Mouse (Mus musculus) liver, embryonic 13.5 days (tissue): ENCODE data around the gene Mfap4. TPM values are rescaled to one million over a fixed set of nuclear protein-coding genes. Genes with fewer than 3 reads are reported as not detected.
A peak's percentile ranks its signal among the peaks of the same experiment; 100 is the strongest.

ENCODE experiments used
- ATAC-seq: fragments of 200-750 bp; cut with Nextera tagmentation; 2 replicates; pipeline ENCODE4 v1.8.0; 2017; ENCODE audit warnings: low read depth, mild to moderate bottlenecking, moderate number of reproducible peaks, moderate library complexity
- DNase-seq: peaks from one replicate; pipeline ENCODE4 v3.0.0; 2022
- H3K27ac ChIP-seq: fragments of 300-500 bp; sonication (generic); 2 replicates; pipeline ENCODE4 v1.5.1; 2015; ENCODE audit warnings: moderate library complexity, mild to moderate bottlenecking, inconsistent platforms
- H3K27me3 ChIP-seq: fragments of 300-500 bp; sonication (generic); 2 replicates; pipeline ENCODE4 v1.6.1; 2015; ENCODE audit warnings: mild to moderate bottlenecking, inconsistent platforms
- H3K36me3 ChIP-seq: fragments of 300-500 bp; sonication (generic); 2 replicates; pipeline ENCODE4 v1.6.1; 2015; ENCODE audit warnings: mild to moderate bottlenecking, inconsistent platforms
- H3K4me1 ChIP-seq: fragments of 300-500 bp; sonication (generic); replicated peaks from 2 replicates; pipeline ENCODE4 v1.6.1; 2015; ENCODE audit warnings: inconsistent platforms
- H3K4me2 ChIP-seq: fragments of 300-500 bp; sonication (generic); 2 replicates; pipeline ENCODE4 v1.6.1; 2015; ENCODE audit warnings: inconsistent platforms, mild to moderate bottlenecking, moderate library complexity
- H3K4me3 ChIP-seq: fragments of 300-500 bp; sonication (generic); replicated peaks from 2 replicates; pipeline ENCODE4 v1.5.1; 2015; ENCODE audit warnings: mild to moderate bottlenecking, inconsistent platforms
- H3K9ac ChIP-seq: fragments of 300-500 bp; sonication (generic); 2 replicates; pipeline ENCODE4 v1.6.1; 2015; ENCODE audit warnings: mild to moderate bottlenecking, inconsistent platforms
- H3K9me3 ChIP-seq: fragments of 300-500 bp; sonication (generic); replicated peaks from 2 replicates; pipeline ENCODE4 v1.6.1; 2016; ENCODE audit warnings: inconsistent platforms
- WGBS: fragments of 180-500 bp; shearing (Covaris S2); methylation state at CpG from one replicate; pipeline ENCODE4 v1.1.7; 2015; ENCODE audit not compliant: insufficient replicate concordance; 5-methylcytosine and 5-hydroxymethylcytosine counted together
- polyA plus RNA-seq: library from polyadenylated mRNA; unstranded; fragments of >200 nt; fragmentation: Nextera tagmentation; extraction: Ambion mirVana; gene quantifications from 2 replicates; pipeline ENCODE4 v1.2.1, GENCODE M21; 2015

Mfap4 gene
- polyA plus RNA-seq, 1 experiment from 2014 or later: 8.4 TPM

GRCm38 (mm10) chr11:61485541-61486457, 568 bp downstream of the Mfap4 start:
- Histone ChIP-seq H3K27ac (no peak overlapping the region), H3K36me3 (peaks cover 26% of the 10 kb centered on the region), H3K9ac (0 out of 2 replicates have a peak overlapping the region, but pooled peaks have one; percentile 13), H3K27me3 (no peaks in the 10 kb centered on the region), H3K4me3 (no peak overlapping the region), H3K4me1 (no peaks in the 10 kb centered on the region), H3K4me2 (0 out of 2 replicates have a peak overlapping the region, but pooled peaks have one; percentile 2), H3K9me3 (no peaks in the 10 kb centered on the region)
- DNase-seq (no peak), ATAC-seq (no peak)
- 71% methylated on average over 22 of the region's 22 CpGs for WGBS

GRCm38 (mm10) chr11:61486458-61487219, 1.4 kb downstream of the Mfap4 start:
- DNase-seq (no peak), ATAC-seq (no peak)
- H3K4me3 ChIP-seq: no peak overlapping the region
- H3K4me1 ChIP-seq: no peaks in the 10 kb centered on the region
- no peak overlapping the region for H3K27ac ChIP-seq
- no peak overlapping the region for H3K4me2 ChIP-seq
- no peaks in the 10 kb centered on the region for H3K27me3 ChIP-seq
- no peak overlapping the region for H3K9ac ChIP-seq
- peaks cover 35% of the 10 kb centered on the region for H3K36me3 ChIP-seq
- 81% methylated on average over 14 of the region's 14 CpGs for WGBS
- H3K9me3 ChIP-seq: no peaks in the 10 kb centered on the region

GRCm38 (mm10) chr11:61487401-61487800, 2.2 kb downstream of the Mfap4 start:
- 68% methylated on average over 2 of the region's 2 CpGs for WGBS

GRCm38 (mm10) chr11:61487936-61488335, 2.7 kb downstream of the Mfap4 start:
- no peak overlapping the region for H3K27ac ChIP-seq
- 83% methylated on average over 7 of the region's 7 CpGs for WGBS
- no peak overlapping the region for H3K9ac ChIP-seq
- H3K4me3 ChIP-seq: no peak overlapping the region
- no peak overlapping the region for H3K4me2 ChIP-seq
- H3K27me3 ChIP-seq: no peaks in the 10 kb centered on the region
- H3K4me1 ChIP-seq: peaks cover 7% of the 10 kb centered on the region
- ATAC-seq: no peak
- no peaks in the 10 kb centered on the region for H3K9me3 ChIP-seq
- no peak for DNase-seq
- peaks cover 39% of the 10 kb centered on the region for H3K36me3 ChIP-seq

More at GRCm38 (mm10) chr11:61487401-61487800, 2.2 kb downstream of the Mfap4 start:
- DNase-seq (no peak), ATAC-seq (no peak; the same call in 1 of the 2 replicates)
- Histone ChIP-seq H3K27ac (no peak overlapping the region), H3K36me3 (peaks cover 39% of the 10 kb centered on the region), H3K4me1 (peaks cover 2% of the 10 kb centered on the region; the same call in 1 of the 2 replicates), H3K4me3 (no peak overlapping the region), H3K9me3 (no peaks in the 10 kb centered on the region), H3K4me2 (no peak overlapping the region), H3K9ac (no peak overlapping the region), H3K27me3 (no peaks in the 10 kb centered on the region)

GRCm38 (mm10) chr11:61489085-61489484, 3.9 kb downstream of the Mfap4 start:
- DNase-seq: no peak
- no peak overlapping the region for H3K4me2 ChIP-seq
- no peak for ATAC-seq

GRCm38 (mm10) chr11:61489874-61490273, 4.6 kb downstream of the Mfap4 start:
- Histone ChIP-seq H3K9me3 (no peaks in the 10 kb centered on the region), H3K4me1 (peaks cover 18% of the 10 kb centered on the region), H3K4me3 (no peak overlapping the region), H3K36me3 (peaks cover 39% of the 10 kb centered on the region), H3K27me3 (no peaks in the 10 kb centered on the region), H3K27ac (no peak overlapping the region), H3K4me2 (no peak overlapping the region), H3K9ac (no peak overlapping the region)
- 95% methylated on average over 8 of the region's 8 CpGs for WGBS
- DNase-seq: no peak
- no peak for ATAC-seq

More at GRCm38 (mm10) chr11:61489085-61489484, 3.9 kb downstream of the Mfap4 start:
- H3K27ac ChIP-seq: no peak overlapping the region
- H3K27me3 ChIP-seq: no peaks in the 10 kb centered on the region
- 81% methylated on average over 2 of the region's 2 CpGs for WGBS
- peaks cover 39% of the 10 kb centered on the region for H3K36me3 ChIP-seq
- no peaks in the 10 kb centered on the region for H3K9me3 ChIP-seq
- H3K9ac ChIP-seq: no peak overlapping the region
- H3K4me1 ChIP-seq: peaks cover 15% of the 10 kb centered on the region
- H3K4me3 ChIP-seq: no peak overlapping the region

- Histone ChIP-seq H3K36me3 (peaks cover 39% of the 10 kb centered on the region), H3K4me3 (no peak overlapping the region), H3K4me1 (peaks cover 22% of the 10 kb centered on the region), H3K27me3 (no peaks in the 10 kb centered on the region), H3K9me3 (no peaks in the 10 kb centered on the region), H3K9ac (no peak overlapping the region), H3K27ac (no peak overlapping the region), H3K4me2 (no peak overlapping the region)
- WGBS: 84% methylated on average over 22 of the region's 22 CpGs
- ATAC-seq: no peak
- no peak for DNase-seq
These were observed 5.8 kb downstream of the Mfap4 start for GRCm38 (mm10) chr11:61490944-61491520.

- H3K9ac ChIP-seq: peak overlapping the region; percentile 80
- H3K4me3 ChIP-seq: peak overlapping the region; percentile 87
- 68% methylated on average over 12 of the region's 12 CpGs for WGBS
- H3K9me3 ChIP-seq: no peaks in the 10 kb centered on the region
- H3K27me3 ChIP-seq: no peaks in the 10 kb centered on the region
- H3K36me3 ChIP-seq: peaks cover 39% of the 10 kb centered on the region
- DNase-seq (no peak), ATAC-seq (no peak)
- H3K4me2 ChIP-seq: peak overlapping the region; percentile 92
- H3K4me1 ChIP-seq: peaks cover 24% of the 10 kb centered on the region
- H3K27ac ChIP-seq: no peak overlapping the region
These were observed 7.6 kb downstream of the Mfap4 start for GRCm38 (mm10) chr11:61492749-61493401.

GRCm38 (mm10) chr11:61493525-61494128, 8.4 kb downstream of the Mfap4 start:
- H3K9ac ChIP-seq: peak overlapping the region; percentile 80
- peaks cover 25% of the 10 kb centered on the region for H3K4me1 ChIP-seq
- ATAC-seq (peak; percentile 71), DNase-seq (no peak)
- peak overlapping the region; percentile 87 for H3K4me3 ChIP-seq
- no peaks in the 10 kb centered on the region for H3K9me3 ChIP-seq
- H3K27me3 ChIP-seq: no peaks in the 10 kb centered on the region
- peak overlapping the region; percentile 65 for H3K27ac ChIP-seq
- peaks cover 33% of the 10 kb centered on the region for H3K36me3 ChIP-seq
- WGBS: 4% methylated on average over 45 of the region's 50 CpGs
- peak overlapping the region; percentile 92 for H3K4me2 ChIP-seq

GRCm38 (mm10) chr11:61494129-61494997, 9.1 kb downstream of the Mfap4 start, which contains the start of gene Mapk7:
Gene Mapk7 (minus strand): TSS chr11:61494406.
- peaks cover 27% of the 10 kb centered on the region for H3K36me3 ChIP-seq

More at GRCm38 (mm10) chr11:61494129-61494997, 9.1 kb downstream of the Mfap4 start, which contains the start of gene Mapk7:
- DNase-seq (peak; percentile 92), ATAC-seq (peak; percentile 93)
- under 1% methylated on average over 62 of the region's 62 CpGs for WGBS
- Histone ChIP-seq H3K27ac (peak within 1 kb of the TSS; percentile 65), H3K27me3 (no peaks in the 10 kb centered on the region), H3K4me3 (peak within 1 kb of the TSS; percentile 87), H3K9ac (peak within 1 kb of the TSS; percentile 80), H3K9me3 (no peaks in the 10 kb centered on the region), H3K4me1 (peaks cover 29% of the 10 kb centered on the region), H3K4me2 (peak within 1 kb of the TSS; percentile 92)
